Mouse (Mus musculus) embryonic fibroblast, embryonic 13.5 days (primary cell): Measurements from ENCODE around the gene Cdkn2a. TPM values are rescaled to one million over a fixed set of nuclear protein-coding genes. Genes with fewer than 3 reads are reported as not detected.

Source experiments
- H3K27ac ChIP-seq: 2 replicates; pipeline ENCODE4 v1.5.1; 2012; ENCODE audit warnings: low read length, control low read depth, inconsistent platforms; ENCODE audit not compliant: insufficient read depth
- H3K4me1 ChIP-seq: 2 replicates; pipeline ENCODE4 v1.6.1; 2011; ENCODE audit warnings: low read length; ENCODE audit not compliant: control insufficient read depth, insufficient read depth
- H3K4me3 ChIP-seq: 2 replicates; pipeline ENCODE4 v1.5.1; 2011; ENCODE audit warnings: mild to moderate bottlenecking, control low read depth, low read length; ENCODE audit not compliant: insufficient read depth
- CTCF ChIP-seq: IDR thresholded peaks from 2 replicates; pipeline ENCODE4 v1.5.1; 2011; ENCODE audit warnings: mild to moderate bottlenecking, control low read depth, low read length, moderate library complexity, borderline replicate concordance; ENCODE audit not compliant: insufficient read depth
- POLR2A ChIP-seq: IDR thresholded peaks from 2 replicates; pipeline ENCODE4 v1.6.1; 2011; ENCODE audit warnings: low read depth, mild to moderate bottlenecking, control low read depth, low read length, moderate library complexity
- polyA plus RNA-seq: library from polyadenylated mRNA; stranded (reverse); fragments of >200 nt; gene quantifications from 2 replicates; pipeline ENCODE4 v1.2.4, GENCODE M21; 2011; ENCODE audit warnings: low read depth; ENCODE audit not compliant: missing spikeins, insufficient read length

Gene Cdkn2a
- polyA plus RNA-seq, 1 experiment: 59.5 TPM

GRCm38 (mm10) chr4:89281236-89281635, 13.2 kb downstream of the Cdkn2a start:
- peaks cover 6% of the 10 kb centered on the region; the same call in 1 of the 2 replicates for H3K4me1 ChIP-seq
- H3K27ac ChIP-seq: peak overlapping the region; percentile 58; the same call in 1 of the 2 replicates
- no peak overlapping the region for H3K4me3 ChIP-seq
- no peak for TF ChIP-seq POLR2A
- TF ChIP-seq CTCF: no peak

- no peak for TF ChIP-seq POLR2A
- TF ChIP-seq CTCF: no peak
- H3K4me3 ChIP-seq: no peak overlapping the region
- no peak overlapping the region for H3K27ac ChIP-seq
- H3K4me1 ChIP-seq: peaks cover 7% of the 10 kb centered on the region; the same call in 1 of the 2 replicates
Measured at GRCm38 (mm10) chr4:89279641-89280040, 14.8 kb downstream of the Cdkn2a start.

GRCm38 (mm10) chr4:89277381-89277940, 17.0 kb downstream of the Cdkn2a start:
- TF ChIP-seq POLR2A: no peak
- no peak for TF ChIP-seq CTCF
- 0 out of 2 replicates have a peak, but pooled peaks cover 4% of the 10 kb centered on the region for H3K4me1 ChIP-seq
- no peak overlapping the region for H3K27ac ChIP-seq

GRCm38 (mm10) chr4:89276669-89277219, 17.7 kb downstream of the Cdkn2a start:
- Histone ChIP-seq H3K4me1 (0 out of 2 replicates have a peak, but pooled peaks cover 4% of the 10 kb centered on the region), H3K4me3 (no peak overlapping the region), H3K27ac (no peak overlapping the region)
- TF ChIP-seq CTCF: no peak
- no peak for TF ChIP-seq POLR2A

More at GRCm38 (mm10) chr4:89277381-89277940, 17.0 kb downstream of the Cdkn2a start:
- no peak overlapping the region for H3K4me3 ChIP-seq

GRCm38 (mm10) chr4:89275811-89276584, 18.5 kb downstream of the Cdkn2a start:
- Histone ChIP-seq H3K4me3 (no peak overlapping the region), H3K4me1 (0 out of 2 replicates have a peak, but pooled peaks cover 4% of the 10 kb centered on the region), H3K27ac (no peak overlapping the region)
- TF ChIP-seq POLR2A: no peak

GRCm38 (mm10) chr4:89274829-89275548, 19.5 kb downstream of the Cdkn2a start:
- no peak for TF ChIP-seq POLR2A
- TF ChIP-seq CTCF: no peak

GRCm38 (mm10) chr4:89274006-89274405, 20.4 kb downstream of the Cdkn2a start:
- no peak for TF ChIP-seq CTCF
- TF ChIP-seq POLR2A: no peak
- no peak overlapping the region for H3K4me3 ChIP-seq
- 0 out of 2 replicates have a peak, but pooled peaks cover 4% of the 10 kb centered on the region for H3K4me1 ChIP-seq
- H3K27ac ChIP-seq: no peak overlapping the region

More at GRCm38 (mm10) chr4:89274829-89275548, 19.5 kb downstream of the Cdkn2a start:
- Histone ChIP-seq H3K4me1 (0 out of 2 replicates have a peak, but pooled peaks cover 4% of the 10 kb centered on the region), H3K27ac (no peak overlapping the region), H3K4me3 (no peak overlapping the region)

GRCm38 (mm10) chr4:89273585-89273984, 20.9 kb downstream of the Cdkn2a start:
- H3K4me1 ChIP-seq: 0 out of 2 replicates have a peak, but pooled peaks cover 4% of the 10 kb centered on the region
- TF ChIP-seq CTCF: no peak
- H3K27ac ChIP-seq: no peak overlapping the region
- H3K4me3 ChIP-seq: no peak overlapping the region

GRCm38 (mm10) chr4:89272961-89273540, 21.4 kb downstream of the Cdkn2a start:
- no peak overlapping the region for H3K27ac ChIP-seq
- TF ChIP-seq POLR2A (no peak), CTCF (no peak)
- H3K4me1 ChIP-seq: 0 out of 2 replicates have a peak, but pooled peaks cover 4% of the 10 kb centered on the region
- H3K4me3 ChIP-seq: no peak overlapping the region
